Comparison of ENCODE assay signal across 8 mouse cellular contexts in genomic region chr17:83397571-83398100, GRCm38 (mm10). TPM values are rescaled to one million over a fixed set of nuclear protein-coding genes. Genes with fewer than 3 reads are reported as not detected.
DNase-seq lines count a peak whose midpoint lies in the region; ATAC-seq and TF ChIP-seq lines count a peak whose summit lies in the region.

No protein-coding gene starts in this region.

- no peak for DNase-seq in forebrain, postnatal 0 days
- DNase-seq in kidney, adult 8-10 months = peak; percentile 20 to 31
- peak; percentile 48 to 56 for DNase-seq in lung, postnatal 4 days
- peak; percentile 36 for DNase-seq in thymus, adult 2 months
- no peak for DNase-seq in urinary bladder, postnatal 14 days (ENCODE audit: low spot score)
- DNase-seq in retina, embryonic 14.5 days (ENCODE audit: low spot score) = no peak

- H3K9me3 ChIP-seq in forebrain, embryonic 12.5 days = no peaks in the 10 kb centered on the region
- H3K9me3 ChIP-seq in forebrain, postnatal 0 days (ENCODE audit: low read length) = no peaks in the 10 kb centered on the region
- H3K9me3 ChIP-seq in embryonic facial prominence, embryonic 13.5 days = no peaks in the 10 kb centered on the region

- H3K9ac ChIP-seq in forebrain, embryonic 12.5 days = no peak overlapping the region
- H3K9ac ChIP-seq in forebrain, postnatal 0 days = no peak overlapping the region
- H3K9ac ChIP-seq in embryonic facial prominence, embryonic 13.5 days = no peak overlapping the region

- H3K27me3 ChIP-seq in forebrain, embryonic 12.5 days = no peaks in the 10 kb centered on the region
- no peaks in the 10 kb centered on the region for H3K27me3 ChIP-seq in forebrain, postnatal 0 days (ENCODE audit: insufficient read depth, low read length)
- no peaks in the 10 kb centered on the region for H3K27me3 ChIP-seq in embryonic facial prominence, embryonic 13.5 days
- H3K27me3 ChIP-seq in thymus, adult 2 months (ENCODE audit: control insufficient read depth, insufficient read depth, low read length) = no peaks in the 10 kb centered on the region

- no peaks in the 10 kb centered on the region for H3K36me3 ChIP-seq in forebrain, embryonic 12.5 days (replicated peaks)
- no peaks in the 10 kb centered on the region for H3K36me3 ChIP-seq in forebrain, postnatal 0 days (ENCODE audit: insufficient read depth)
- no peaks in the 10 kb centered on the region for H3K36me3 ChIP-seq in embryonic facial prominence, embryonic 13.5 days
- no peaks in the 10 kb centered on the region for H3K36me3 ChIP-seq in thymus, adult 2 months (ENCODE audit: control insufficient read depth, insufficient read depth, low read length)

- no peak overlapping the region for H3K4me2 ChIP-seq in forebrain, embryonic 12.5 days
- no peak overlapping the region for H3K4me2 ChIP-seq in forebrain, postnatal 0 days (ENCODE audit: low read depth)
- H3K4me2 ChIP-seq in embryonic facial prominence, embryonic 13.5 days = no peak overlapping the region

- peaks cover 11% of the 10 kb centered on the region for H3K4me1 ChIP-seq in forebrain, embryonic 12.5 days
- no peaks in the 10 kb centered on the region for H3K4me1 ChIP-seq in forebrain, postnatal 0 days (ENCODE audit: insufficient read depth)
- H3K4me1 ChIP-seq in embryonic facial prominence, embryonic 13.5 days = peaks cover 19% of the 10 kb centered on the region
- H3K4me1 ChIP-seq in thymus, adult 2 months (replicated peaks; ENCODE audit: control insufficient read depth, insufficient read depth, low read length) = peaks cover 13% of the 10 kb centered on the region

- 49% methylated on average over 6 of the region's 6 CpGs for WGBS in forebrain, embryonic 12.5 days
- 54% methylated on average over 6 of the region's 6 CpGs for WGBS in forebrain, postnatal 0 days
- 31% methylated on average over 6 of the region's 6 CpGs for WGBS in embryonic facial prominence, embryonic 13.5 days
- WGBS in thymus, adult 2 months = 6% methylated on average over 6 of the region's 6 CpGs

- H3K4me3 ChIP-seq in forebrain, embryonic 12.5 days (replicated peaks) = no peak overlapping the region
- no peak overlapping the region for H3K4me3 ChIP-seq in forebrain, postnatal 0 days (ENCODE audit: low read depth, low read length)
- no peak overlapping the region for H3K4me3 ChIP-seq in embryonic facial prominence, embryonic 13.5 days
- H3K4me3 ChIP-seq in thymus, adult 2 months (ENCODE audit: control insufficient read depth, insufficient read depth, low read length) = no peak overlapping the region

- no peak for ATAC-seq in forebrain, embryonic 12.5 days (ENCODE audit: low FRiP score)
- ATAC-seq in forebrain, postnatal 0 days = no peak
- no peak for ATAC-seq in embryonic facial prominence, embryonic 13.5 days (ENCODE audit: insufficient number of reproducible peaks, insufficient read depth, low FRiP score, low TSS enrichment, low read depth)

- TF ChIP-seq CTCF in forebrain, postnatal 0 days (IDR thresholded peaks at IDR 0.05; ENCODE audit: low read depth) = no peak
- TF ChIP-seq CTCF in thymus, adult 2 months (IDR thresholded peaks at IDR 0.05; ENCODE audit: borderline replicate concordance, control insufficient read depth, extremely low read depth, insufficient read depth, low read length, poor library complexity) = no peak

- no peak for TF ChIP-seq POLR2A in thymus, adult 2 months (IDR thresholded peaks at IDR 0.05; ENCODE audit: control insufficient read depth, extremely low read depth, insufficient read depth, low read length, poor library complexity)

- peak overlapping the region; percentile 31; the same call in 1 of the 2 replicates for H3K27ac ChIP-seq in forebrain, embryonic 12.5 days
- no peak overlapping the region for H3K27ac ChIP-seq in forebrain, postnatal 0 days (ENCODE audit: low read depth, low read length)
- H3K27ac ChIP-seq in embryonic facial prominence, embryonic 13.5 days = peak overlapping the region; percentile 1; the same call in 1 of the 2 replicates
- H3K27ac ChIP-seq in thymus, adult 2 months (ENCODE audit: control insufficient read depth, insufficient read depth, low read length) = peak overlapping the region; percentile 84

RNA-seq across cellular contexts. Expression of gene Eml4, which starts 46.9 kb away (rescaled TPM):
- 44.5 and 46.6 TPM in 2 replicates for polyA plus RNA-seq in forebrain, embryonic 12.5 days (2016; fragmentation: Nextera tagmentation; extraction: Ambion mirVana)
- 51.5 and 58.7 TPM in 2 replicates for total RNA-seq in forebrain, postnatal 0 days (2014; rRNA removed)
- 12.9 and 20.0 TPM in 2 replicates for polyA plus RNA-seq in forebrain, postnatal 0 days (2015; fragmentation: Nextera tagmentation; extraction: Ambion mirVana)
- polyA plus RNA-seq in embryonic facial prominence, embryonic 13.5 days (2015; fragmentation: Nextera tagmentation; extraction: Ambion mirVana) = 41.6 and 43.7 TPM in 2 replicates
- 13.0 and 14.6 TPM in 2 replicates for polyA plus RNA-seq in thymus, adult 2 months (2012; rRNA removed)

Comparison
In these comparisons a context has a peak if more than half of its experiments do, and no peak if none do; other contexts are left out.
1. DNase-seq: peak in kidney, adult 8-10 months (2 of 2), lung, postnatal 4 days (2 of 2) and thymus, adult 2 months (single experiment); none in forebrain, postnatal 0 days (single experiment), urinary bladder, postnatal 14 days (single experiment) and retina, embryonic 14.5 days (single experiment).